Mouse (Mus musculus) limb, embryonic 13.5 days (tissue): Measurements from ENCODE around the gene Rasl10b. TPM values are rescaled to one million over a fixed set of nuclear protein-coding genes. Genes with fewer than 3 reads are reported as not detected.

Experiments
- ATAC-seq: fragments of 200-750 bp; cut with Nextera tagmentation; 2 replicates; pipeline ENCODE4 v1.8.0; 2017; ENCODE audit warnings: low read depth, moderate number of reproducible peaks, moderate TSS enrichment; ENCODE audit not compliant: low FRiP score
- H3K27ac ChIP-seq: fragments of 300-500 bp; sonication (generic); 2 replicates; pipeline ENCODE4 v1.5.1; 2015; ENCODE audit warnings: inconsistent platforms, mild to moderate bottlenecking, moderate library complexity
- H3K27me3 ChIP-seq: fragments of 300-500 bp; sonication (generic); 2 replicates; pipeline ENCODE4 v1.6.1; 2015; ENCODE audit warnings: mild to moderate bottlenecking, inconsistent platforms
- H3K36me3 ChIP-seq: fragments of 300-500 bp; sonication (generic); 2 replicates; pipeline ENCODE4 v1.6.1; 2015; ENCODE audit warnings: inconsistent platforms, mild to moderate bottlenecking, moderate library complexity
- H3K4me1 ChIP-seq: fragments of 300-500 bp; sonication (generic); 2 replicates; pipeline ENCODE4 v1.6.1; 2015; ENCODE audit warnings: inconsistent platforms
- H3K4me2 ChIP-seq: fragments of 300-500 bp; sonication (generic); replicated peaks from 2 replicates; pipeline ENCODE4 v1.6.1; 2015; ENCODE audit warnings: inconsistent platforms, mild to moderate bottlenecking, moderate library complexity
- H3K4me3 ChIP-seq: fragments of 300-500 bp; sonication (generic); 2 replicates; pipeline ENCODE4 v1.5.1; 2015; ENCODE audit warnings: moderate library complexity, mild to moderate bottlenecking, inconsistent platforms
- H3K9ac ChIP-seq: fragments of 300-500 bp; sonication (generic); 2 replicates; pipeline ENCODE4 v1.6.1; 2015; ENCODE audit warnings: mild to moderate bottlenecking, inconsistent platforms
- H3K9me3 ChIP-seq: fragments of 300-500 bp; sonication (generic); 2 replicates; pipeline ENCODE4 v1.6.1; 2016; ENCODE audit warnings: inconsistent platforms
- WGBS: fragments of 180-500 bp; shearing (Covaris S2); methylation state at CpG from one replicate; pipeline ENCODE4 v1.1.7; 2015; 5-methylcytosine and 5-hydroxymethylcytosine counted together
- polyA plus RNA-seq: library from polyadenylated mRNA; unstranded; fragments of >200 nt; fragmentation: Nextera tagmentation; extraction: Ambion mirVana; gene quantifications from 2 replicates; pipeline ENCODE4 v1.2.1, GENCODE M21; 2015

Rasl10b gene
- polyA plus RNA-seq, result 3.7 and 4.1 TPM in 2 replicates

DNA sequence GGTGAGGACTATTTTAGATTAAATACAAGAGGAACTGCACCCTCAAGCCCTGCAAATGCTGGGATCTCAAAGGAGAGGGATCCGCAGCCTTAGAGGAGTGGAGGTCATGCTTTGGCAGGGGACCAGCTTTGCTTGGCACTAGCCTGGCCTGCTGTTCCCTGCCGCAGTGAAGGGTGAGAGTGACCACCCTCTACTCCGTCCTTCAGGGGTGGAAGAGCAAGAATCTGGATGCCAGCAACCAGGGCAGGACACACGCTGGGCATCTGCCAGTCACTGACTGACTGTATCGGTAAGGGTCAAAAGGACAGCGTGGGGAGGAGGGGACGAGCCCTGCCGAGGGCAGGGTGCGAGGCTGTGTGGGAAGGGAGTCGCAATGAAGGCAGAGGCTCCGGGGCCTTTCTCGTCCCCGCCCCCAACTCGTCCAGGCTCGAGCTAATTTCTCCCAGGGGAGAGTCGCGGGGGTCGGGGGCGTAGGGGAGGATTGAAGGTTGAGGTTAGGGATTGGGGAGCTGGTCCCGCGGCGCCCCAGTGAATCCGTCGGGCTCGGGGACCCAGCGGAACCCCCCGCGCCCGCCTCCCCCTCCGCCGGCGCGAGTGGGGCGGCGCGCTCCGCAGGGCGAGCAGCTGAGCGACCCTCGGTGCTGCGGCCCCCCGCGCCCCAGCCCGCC lies at the start of gene Rasl10b:
TSS of gene Rasl10b (plus strand) at position 51 of the 668 bp plus-strand sequence.
- WGBS, result 1% methylated on average over 41 of the region's 44 CpGs
- peak within 1 kb of the TSS; percentile 91 for H3K4me2 ChIP-seq
- ATAC-seq, result peak; percentile 69; the same call in 1 of the 2 replicates

GRCm38 (mm10) chr11:83364656-83365055 lies 44.3 kb upstream of the Rasl10b start:
- H3K36me3 ChIP-seq, result peaks cover 48% of the 10 kb centered on the region
- ATAC-seq, result no peak
- H3K4me3 ChIP-seq, result no peak overlapping the region
- H3K27me3 ChIP-seq, result no peaks in the 10 kb centered on the region
- H3K4me2 ChIP-seq, result no peak overlapping the region
- H3K4me1 ChIP-seq, result no peaks in the 10 kb centered on the region
- WGBS, result 91% methylated on average over 6 of the region's 6 CpGs
- H3K9ac ChIP-seq, result no peak overlapping the region
- no peaks in the 10 kb centered on the region for H3K9me3 ChIP-seq
- H3K27ac ChIP-seq, result no peak overlapping the region

More for the DNA sequence above, at the start of gene Rasl10b:
- peak within 1 kb of the TSS; percentile 86 for H3K4me3 ChIP-seq
- H3K4me1 ChIP-seq, result peaks cover 10% of the 10 kb centered on the region
- H3K9ac ChIP-seq, result peak within 1 kb of the TSS; percentile 76
- peaks cover 39% of the 10 kb centered on the region for H3K27me3 ChIP-seq
- H3K36me3 ChIP-seq, result peaks cover 3% of the 10 kb centered on the region; the same call in 1 of the 2 replicates
- H3K27ac ChIP-seq, result no peak within 1 kb of the TSS
- H3K9me3 ChIP-seq, result no peaks in the 10 kb centered on the region

DNA sequence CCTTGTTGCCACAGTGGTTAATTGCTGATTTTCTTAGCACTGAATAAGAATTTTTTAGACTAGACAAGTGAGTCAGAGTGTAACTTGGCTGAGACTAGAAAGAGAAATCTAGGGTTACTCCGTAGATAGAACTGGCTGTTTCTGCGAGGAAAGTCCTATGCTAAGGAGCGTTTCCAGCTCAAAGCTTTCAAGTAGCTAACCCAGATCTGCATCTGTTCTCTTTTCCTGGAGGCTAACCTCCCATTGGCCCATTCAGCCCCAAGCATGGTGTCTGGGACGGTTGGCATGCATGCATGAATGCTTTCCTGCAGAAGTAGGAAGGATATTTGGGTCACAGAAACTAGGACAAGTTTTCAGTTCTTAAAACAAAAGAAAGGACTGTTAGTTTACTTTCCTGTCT lies 37.7 kb upstream of the Rasl10b start:
- no peak overlapping the region for H3K27ac ChIP-seq
- ATAC-seq, result no peak
- no peaks in the 10 kb centered on the region for H3K9me3 ChIP-seq
- 95% methylated on average over 4 of the region's 4 CpGs for WGBS
- no peaks in the 10 kb centered on the region for H3K4me1 ChIP-seq
- H3K9ac ChIP-seq, result no peak overlapping the region
- H3K27me3 ChIP-seq, result no peaks in the 10 kb centered on the region
- peaks cover 82% of the 10 kb centered on the region for H3K36me3 ChIP-seq
- no peak overlapping the region for H3K4me2 ChIP-seq
- no peak overlapping the region for H3K4me3 ChIP-seq

DNA sequence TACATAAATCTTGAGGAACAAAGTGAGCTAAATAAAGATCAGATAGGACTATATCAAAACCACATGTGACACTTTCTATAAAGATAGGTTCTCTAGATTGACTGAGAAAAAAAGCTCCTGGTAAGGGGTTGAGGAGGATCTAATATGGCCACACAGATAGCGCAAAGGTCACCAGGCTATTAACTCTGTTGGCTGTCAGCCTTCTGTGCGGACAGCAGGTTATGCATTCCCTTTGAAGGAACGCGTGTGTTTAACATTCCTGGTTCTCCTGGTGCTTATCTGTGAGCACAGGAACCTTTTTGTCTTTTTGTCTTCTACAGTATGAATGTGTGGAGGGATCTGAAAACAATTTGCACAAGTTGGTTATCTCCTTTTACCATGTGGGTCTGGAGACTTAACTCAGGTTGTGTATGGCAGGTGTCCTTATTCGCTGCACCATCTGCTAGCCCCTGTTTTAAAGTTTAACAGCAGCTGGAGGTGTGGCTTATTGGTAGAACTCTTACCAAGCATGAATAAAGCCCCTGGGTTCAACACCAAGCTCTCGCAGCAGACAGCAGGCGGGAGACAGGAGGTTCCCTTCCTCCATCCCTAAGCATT lies 29.1 kb upstream of the Rasl10b start:
- WGBS, result 54% methylated on average over 7 of the region's 7 CpGs

DNA sequence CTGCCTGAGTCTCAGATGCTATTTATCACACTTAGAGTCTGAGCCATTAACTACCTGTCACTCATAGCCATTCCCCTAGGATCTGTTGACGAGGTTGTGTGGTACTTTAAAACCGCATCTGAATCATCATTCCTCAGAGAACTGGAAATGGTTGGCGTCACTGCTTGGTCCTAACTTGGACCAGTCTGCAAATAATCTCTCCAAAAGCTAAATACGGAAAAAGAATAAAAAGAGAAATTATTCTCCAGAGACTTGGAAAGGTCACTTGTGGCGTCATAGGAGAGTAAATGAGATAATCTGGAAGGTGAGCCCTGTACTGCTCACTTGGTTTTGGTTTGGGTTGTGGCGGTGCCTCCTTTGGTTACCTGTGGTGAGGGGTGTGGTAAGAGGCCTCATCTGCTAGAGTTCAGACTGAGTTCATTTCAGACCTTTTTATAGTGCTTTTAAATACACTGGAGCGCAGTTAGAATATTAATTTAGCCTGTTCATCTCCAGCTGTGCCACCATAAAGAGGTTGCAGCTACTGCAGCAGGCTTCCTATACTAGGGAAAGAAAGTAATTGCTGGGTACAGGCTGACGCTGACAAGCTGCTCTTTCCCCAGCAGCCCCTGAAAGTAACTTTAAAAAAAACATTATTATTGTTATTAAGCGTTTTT lies 25.9 kb upstream of the Rasl10b start:
- no peak overlapping the region for H3K9ac ChIP-seq
- 51% methylated on average over 9 of the region's 9 CpGs for WGBS
- no peak overlapping the region for H3K4me2 ChIP-seq
- no peak for ATAC-seq
- peaks cover 23% of the 10 kb centered on the region for H3K36me3 ChIP-seq
- no peaks in the 10 kb centered on the region for H3K27me3 ChIP-seq
- H3K9me3 ChIP-seq, result no peaks in the 10 kb centered on the region
- H3K4me3 ChIP-seq, result no peak overlapping the region
- H3K27ac ChIP-seq, result no peak overlapping the region
- H3K4me1 ChIP-seq, result peaks cover 2% of the 10 kb centered on the region; the same call in 1 of the 2 replicates

More for the DNA sequence above, 29.1 kb upstream of the Rasl10b start:
- no peak for ATAC-seq
- Histone ChIP-seq H3K4me2 (no peak overlapping the region), H3K4me3 (no peak overlapping the region), H3K27ac (no peak overlapping the region), H3K9ac (no peak overlapping the region), H3K36me3 (peaks cover 37% of the 10 kb centered on the region), H3K27me3 (no peaks in the 10 kb centered on the region), H3K9me3 (no peaks in the 10 kb centered on the region), H3K4me1 (peaks cover 2% of the 10 kb centered on the region; the same call in 1 of the 2 replicates)

DNA sequence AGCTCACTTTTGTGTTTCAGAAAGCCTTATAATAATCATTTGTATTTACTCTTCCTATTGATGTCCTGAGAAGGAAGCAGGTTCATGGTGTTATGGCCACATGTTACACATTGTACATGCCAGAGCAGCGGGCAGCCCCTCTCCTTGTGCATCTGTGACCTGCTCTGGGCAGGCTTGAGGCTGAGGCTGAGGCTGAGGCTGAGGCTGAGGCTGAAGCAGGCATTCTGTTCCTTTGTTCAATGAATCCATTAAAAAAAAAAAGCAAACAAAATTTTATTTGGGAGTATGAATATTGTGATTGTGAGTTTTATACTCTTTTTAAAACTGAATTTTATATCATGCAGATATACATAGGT lies 25.4 kb upstream of the Rasl10b start:
- Histone ChIP-seq H3K27me3 (no peaks in the 10 kb centered on the region), H3K4me3 (no peak overlapping the region), H3K36me3 (peaks cover 21% of the 10 kb centered on the region), H3K9me3 (no peaks in the 10 kb centered on the region), H3K27ac (no peak overlapping the region), H3K9ac (no peak overlapping the region), H3K4me1 (peaks cover 2% of the 10 kb centered on the region; the same call in 1 of the 2 replicates), H3K4me2 (no peak overlapping the region)
- 77% methylated on average over 1 of the region's 1 CpGs for WGBS
- no peak for ATAC-seq

DNA sequence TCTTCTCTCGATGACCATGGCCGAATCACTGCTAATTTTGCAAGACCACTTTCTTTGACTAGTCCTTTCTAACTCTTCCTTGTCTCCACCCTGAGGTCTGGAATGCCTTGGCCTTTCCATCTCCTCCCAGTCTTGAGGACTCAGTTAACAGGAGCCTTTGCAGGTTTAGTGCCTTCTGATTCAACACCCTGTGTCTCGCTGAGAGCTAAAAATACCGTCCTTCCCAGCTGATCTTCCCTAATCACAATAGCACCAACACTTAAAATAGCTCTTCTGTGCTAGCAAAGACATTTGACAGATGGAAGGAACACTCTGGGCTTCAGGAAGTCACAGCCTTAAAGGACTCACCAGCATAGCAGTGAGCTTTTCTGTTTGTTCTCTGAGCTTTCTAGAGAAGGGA lies 15.9 kb upstream of the Rasl10b start:
- ATAC-seq, result no peak
- Histone ChIP-seq H3K4me3 (no peak overlapping the region), H3K4me2 (no peak overlapping the region), H3K9ac (no peak overlapping the region), H3K36me3 (peaks cover 75% of the 10 kb centered on the region), H3K27me3 (no peaks in the 10 kb centered on the region), H3K27ac (no peak overlapping the region), H3K4me1 (no peaks in the 10 kb centered on the region), H3K9me3 (no peaks in the 10 kb centered on the region)
- WGBS, result 91% methylated on average over 4 of the region's 4 CpGs

GRCm38 (mm10) chr11:83394802-83395439 lies 14.0 kb upstream of the Rasl10b start:
- no peaks in the 10 kb centered on the region for H3K4me1 ChIP-seq
- no peak overlapping the region for H3K27ac ChIP-seq
- no peak overlapping the region for H3K9ac ChIP-seq
- H3K36me3 ChIP-seq, result peaks cover 78% of the 10 kb centered on the region
- no peak overlapping the region for H3K4me2 ChIP-seq
- WGBS, result 38% methylated on average over 6 of the region's 6 CpGs
- no peak overlapping the region for H3K4me3 ChIP-seq
- H3K27me3 ChIP-seq, result no peaks in the 10 kb centered on the region
- H3K9me3 ChIP-seq, result no peaks in the 10 kb centered on the region
- no peak for ATAC-seq

DNA sequence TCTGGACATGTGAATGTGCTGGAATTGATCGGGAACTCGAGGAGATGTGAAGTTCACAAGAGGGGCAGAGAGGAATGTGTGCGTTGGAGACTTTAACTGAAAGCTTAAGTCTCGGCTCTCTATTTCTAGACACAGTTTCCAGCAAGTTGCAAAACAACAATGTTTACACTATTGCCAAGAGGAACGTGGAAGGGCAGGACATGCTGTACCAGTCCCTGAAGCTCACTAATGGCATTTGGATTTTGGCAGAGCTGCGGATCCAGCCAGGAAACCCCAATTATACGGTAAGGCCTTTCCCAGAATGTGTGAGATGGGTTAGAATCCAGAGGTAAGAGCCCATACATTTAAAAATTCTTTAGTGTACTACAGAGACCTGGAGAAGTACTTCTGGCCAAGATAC lies 11.3 kb upstream of the Rasl10b start:
- H3K4me3 ChIP-seq, result no peak overlapping the region
- no peak overlapping the region for H3K9ac ChIP-seq
- H3K4me2 ChIP-seq, result no peak overlapping the region
- H3K27me3 ChIP-seq, result no peaks in the 10 kb centered on the region
- no peak overlapping the region for H3K27ac ChIP-seq
- peaks cover 69% of the 10 kb centered on the region for H3K36me3 ChIP-seq
- no peaks in the 10 kb centered on the region for H3K4me1 ChIP-seq
- WGBS, result 92% methylated on average over 7 of the region's 7 CpGs
- no peaks in the 10 kb centered on the region for H3K9me3 ChIP-seq
- ATAC-seq, result no peak

GRCm38 (mm10) chr11:83398724-83399123 lies 10.2 kb upstream of the Rasl10b start:
- Histone ChIP-seq H3K4me3 (no peak overlapping the region), H3K4me2 (no peak overlapping the region), H3K9me3 (no peaks in the 10 kb centered on the region), H3K4me1 (no peaks in the 10 kb centered on the region), H3K27me3 (no peaks in the 10 kb centered on the region), H3K36me3 (peaks cover 69% of the 10 kb centered on the region), H3K9ac (no peak overlapping the region), H3K27ac (no peak overlapping the region)
- WGBS, result 75% methylated on average over 5 of the region's 5 CpGs
- ATAC-seq, result no peak

DNA sequence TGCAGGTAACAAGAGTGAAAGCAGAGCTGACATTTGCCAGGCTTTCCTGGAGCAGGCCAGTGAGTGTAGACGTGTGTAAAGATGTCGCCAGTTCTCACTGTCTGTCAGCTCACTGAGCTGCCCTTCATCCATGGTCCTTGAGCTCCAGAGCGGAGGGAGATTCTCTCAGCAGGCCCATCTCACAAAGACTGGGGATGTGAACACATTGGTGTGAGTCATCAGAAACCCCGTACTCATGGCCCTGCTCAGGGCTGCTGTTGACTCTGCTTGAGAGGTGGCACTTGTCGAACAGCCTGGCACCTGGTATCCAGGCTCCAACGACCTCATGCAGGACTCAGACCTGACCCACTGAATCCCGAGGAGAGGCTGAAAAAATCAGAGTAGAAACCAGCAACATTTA lies 5.2 kb upstream of the Rasl10b start:
- Histone ChIP-seq H3K36me3 (peaks cover 42% of the 10 kb centered on the region), H3K4me3 (no peak overlapping the region), H3K4me2 (no peak overlapping the region), H3K9ac (no peak overlapping the region), H3K4me1 (no peaks in the 10 kb centered on the region), H3K27ac (no peak overlapping the region), H3K9me3 (no peaks in the 10 kb centered on the region), H3K27me3 (peaks cover 6% of the 10 kb centered on the region)
- WGBS, result 79% methylated on average over 7 of the region's 7 CpGs
- no peak for ATAC-seq

DNA sequence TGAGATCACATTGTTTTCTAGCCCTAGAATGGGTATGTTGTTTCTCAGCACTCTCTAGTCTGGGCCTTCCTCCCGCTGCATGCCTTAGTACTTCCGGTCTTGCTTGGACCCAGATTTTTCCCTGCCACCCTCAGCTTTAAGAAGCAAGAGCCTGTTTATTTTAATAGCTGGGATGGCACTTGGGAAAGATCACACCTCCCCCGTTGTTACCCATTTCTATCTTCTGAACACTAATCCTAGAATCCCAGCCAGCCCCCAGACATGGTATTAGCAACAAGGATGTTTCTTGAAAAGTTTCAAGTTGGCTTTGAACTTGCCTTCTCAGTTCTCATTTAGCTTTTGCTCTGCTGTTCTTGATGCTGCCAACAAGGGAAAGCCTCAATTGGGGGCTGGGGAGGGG lies 2.5 kb upstream of the Rasl10b start:
- Histone ChIP-seq H3K27ac (no peak overlapping the region), H3K4me2 (no peak overlapping the region), H3K36me3 (peaks cover 26% of the 10 kb centered on the region), H3K4me1 (peaks cover 10% of the 10 kb centered on the region), H3K9me3 (no peaks in the 10 kb centered on the region), H3K27me3 (peaks cover 23% of the 10 kb centered on the region), H3K4me3 (no peak overlapping the region), H3K9ac (no peak overlapping the region)
- ATAC-seq, result no peak
- 59% methylated on average over 3 of the region's 3 CpGs for WGBS
